Mouse (Mus musculus): Measurements from ENCODE around the gene Gimap7.

The Gimap7 gene

GRCm38 (mm10) chr6:48741711-48742206 is 23.3 kb downstream of the Gimap7 start:
- 44% methylated on average over 9 of the region's 9 CpGs for whole genome bisulfite sequencing

- WGBS, result 20% methylated on average over 52 of the region's 52 CpGs
Observed at GRCm38 (mm10) chr6:48742422-48743351, 24.3 kb downstream of the Gimap7 start.

GRCm38 (mm10) chr6:48745490-48745889 is 27.1 kb downstream of the Gimap7 start:
- 70% methylated on average over 2 of the region's 2 CpGs for WGBS

GRCm38 (mm10) chr6:48745959-48746889 is 27.8 kb downstream of the Gimap7 start, which contains the start of gene Gimap5:
TSS of gene Gimap5 (plus strand) at chr6:48746197.
- 50% methylated on average over 16 of the region's 16 CpGs for WGBS

GRCm38 (mm10) chr6:48747091-48747966 is 28.9 kb downstream of the Gimap7 start:
- 78% methylated on average over 7 of the region's 7 CpGs for WGBS

GRCm38 (mm10) chr6:48763567-48764270 is 45.3 kb downstream of the Gimap7 start:
- WGBS, result 67% methylated on average over 7 of the region's 7 CpGs

- WGBS, result 96% methylated on average over 10 of the region's 10 CpGs
Observed at GRCm38 (mm10) chr6:48764496-48764895, 46.1 kb downstream of the Gimap7 start.

GRCm38 (mm10) chr6:48768178-48768869 is 49.9 kb downstream of the Gimap7 start:
- WGBS, result 82% methylated on average over 9 of the region's 9 CpGs

GRCm38 (mm10) chr6:48768933-48769332 is 50.5 kb downstream of the Gimap7 start:
- 86% methylated on average over 3 of the region's 3 CpGs for WGBS

GRCm38 (mm10) chr6:48770696-48771095 is 52.3 kb downstream of the Gimap7 start, which contains the start of gene Gimap3:
TSS of gene Gimap3 (minus strand) at chr6:48770851.
- 87% methylated on average over 3 of the region's 3 CpGs for WGBS

- WGBS, result 6% methylated on average over 8 of the region's 8 CpGs
Observed at GRCm38 (mm10) chr6:48772030-48772429, 53.6 kb downstream of the Gimap7 start.
